Mouse (Mus musculus) spleen, adult 10 weeks (tissue): ENCODE measurements around the gene Cyp2j9. TPM values are rescaled to one million over a fixed set of nuclear protein-coding genes. Genes with fewer than 3 reads are reported as not detected.

Source experiments
- polyA plus RNA-seq: library from polyadenylated mRNA; stranded (reverse); fragments of 350-450 nt; fragmentation: Illumina TruSeq; extraction: RNeasy Lipid Tissue Mini Kit (QIAGEN cat#74804); gene quantifications from one replicate; pipeline ENCODE4 v1.2.3, GENCODE M21; 2015; ENCODE audit warnings: low replicate concordance; ENCODE audit not compliant: insufficient read depth

Gene Cyp2j9
- 2.4 TPM for polyA plus RNA-seq

DNA sequence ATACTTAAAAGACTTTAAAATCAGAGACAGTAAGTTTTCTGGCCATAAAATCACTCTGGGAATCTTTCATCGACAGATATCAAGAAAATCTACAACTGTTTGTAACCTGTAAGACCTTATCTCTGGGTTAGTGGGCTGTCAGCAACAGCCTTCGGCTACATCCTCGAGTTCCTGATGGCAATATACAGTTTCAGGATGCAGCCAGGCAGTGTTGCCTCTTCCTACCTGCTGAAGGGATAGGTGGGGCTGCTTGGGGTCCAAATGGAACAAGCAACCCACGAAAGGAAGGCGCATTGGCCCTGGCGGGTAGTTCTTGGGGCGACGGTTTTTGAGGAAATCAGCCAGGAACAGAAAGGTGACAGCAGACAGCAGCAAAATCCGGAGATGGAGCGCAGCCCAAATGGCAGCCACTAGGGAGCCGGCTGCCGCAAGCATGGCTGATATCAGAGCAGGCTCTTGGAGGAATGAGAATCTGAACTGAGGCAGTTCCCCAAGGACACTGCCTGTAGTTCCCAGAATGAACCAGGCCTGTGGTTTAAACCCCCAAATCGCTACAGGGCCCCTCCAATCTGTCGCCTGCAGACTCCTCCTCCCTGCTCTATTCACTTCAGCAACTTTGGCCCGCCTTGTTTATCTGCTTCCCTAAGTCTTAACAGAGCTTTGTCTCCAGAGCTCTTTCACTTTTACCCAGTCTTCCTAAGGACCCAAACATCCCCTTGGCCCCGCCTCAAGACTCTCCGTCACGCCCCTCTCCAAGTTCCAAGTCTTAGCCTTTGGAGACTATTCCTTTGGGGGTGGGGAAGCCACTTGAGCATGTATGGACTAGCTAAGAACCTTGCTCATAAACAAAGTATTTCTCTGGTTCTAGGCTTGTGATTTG lies at the start of gene Cyp2j9:
TSS of gene Cyp2j9 (minus strand) at position 668 of the 880 bp plus-strand sequence.

GRCm38 (mm10) chr4:96553133-96553819 lies 38.1 kb downstream of the Cyp2j9 start, which contains the start of gene Cyp2j6:
Gene Cyp2j6, minus strand, starts transcription at chr4:96553661.

Other genes starting within 250 kb of the Cyp2j9 start
- gene Cyp2j11, start 242.9 kb downstream of the Cyp2j9 start, polyA plus RNA-seq, result not detected
- not detected for gene Cyp2j8, start 84.2 kb downstream of the Cyp2j9 start, polyA plus RNA-seq
- gene Cyp2j6, start 37.9 kb downstream of the Cyp2j9 start, polyA plus RNA-seq, result 2.6 TPM
- gene Cyp2j5, start 72.6 kb upstream of the Cyp2j9 start, polyA plus RNA-seq, result not detected
- gene Gm12695, start 193.6 kb upstream of the Cyp2j9 start, polyA plus RNA-seq, result not detected